Mouse (Mus musculus): Measurements from ENCODE around the gene Hmcn1.

Gene Hmcn1

GRCm38 (mm10) chr1:150537410-150538128, 455.7 kb downstream of the Hmcn1 start:
- CTCF ChIA-PET = no interaction called here

- CTCF ChIA-PET = no interaction called here
These were observed 457.3 kb downstream of the Hmcn1 start for GRCm38 (mm10) chr1:150535770-150536534.

- CTCF ChIA-PET = no interaction called here
These were observed 458.6 kb downstream of the Hmcn1 start for GRCm38 (mm10) chr1:150534587-150534986.

- CTCF ChIA-PET = no interaction called here
These were observed 480.2 kb downstream of the Hmcn1 start for GRCm38 (mm10) chr1:150513041-150513440.

All from spleen, embryonic (tissue).